Mouse (Mus musculus) kidney, adult 2 months (tissue): ENCODE data around the gene Lrrc4c. TPM values are rescaled to one million over a fixed set of nuclear protein-coding genes. Genes with fewer than 3 reads are reported as not detected.

Experiments used
- DNase-seq: peaks from one replicate; pipeline ENCODE4 v3.0.0; 2021
- H3K27ac ChIP-seq: fragments of 200-500 bp; 2 replicates; pipeline ENCODE4 v1.5.1; 2012; ENCODE audit warnings: low read depth, low read length, control low read depth, inconsistent platforms; ENCODE audit not compliant: insufficient read depth
- H3K27me3 ChIP-seq: fragments of 200-500 bp; replicated peaks from 2 replicates; pipeline ENCODE4 v1.6.1; 2012; ENCODE audit warnings: mild to moderate bottlenecking, moderate library complexity, low read length, inconsistent platforms; ENCODE audit not compliant: control insufficient read depth, insufficient read depth
- H3K36me3 ChIP-seq: fragments of 200-500 bp; 2 replicates; pipeline ENCODE4 v1.6.1; 2012; ENCODE audit warnings: mild to moderate bottlenecking, moderate library complexity, low read length, inconsistent platforms; ENCODE audit not compliant: control insufficient read depth, insufficient read depth
- H3K4me1 ChIP-seq: fragments of 200-500 bp; 2 replicates; pipeline ENCODE4 v1.6.1; 2011; ENCODE audit warnings: low read length; ENCODE audit not compliant: control insufficient read depth, insufficient read depth
- H3K4me3 ChIP-seq: fragments of 200-500 bp; 2 replicates; pipeline ENCODE4 v1.5.1; 2011; ENCODE audit warnings: mild to moderate bottlenecking, low read depth, low read length, control low read depth; ENCODE audit not compliant: insufficient read depth
- CTCF ChIP-seq: fragments of 200-500 bp; conservative IDR thresholded peaks from 2 replicates; pipeline ENCODE4 v1.5.1; 2011; ENCODE audit warnings: low read depth, mild to moderate bottlenecking, control low read depth, low read length, moderate library complexity, mixed read lengths; ENCODE audit not compliant: insufficient read depth, insufficient read length
- POLR2A ChIP-seq: fragments of 200-500 bp; IDR thresholded peaks from one replicate; pipeline ENCODE4 v1.6.1; 2011; ENCODE audit warnings: low read depth, low read length, control low read depth
- whole genome bisulfite sequencing: fragments of 180-500 bp; shearing (Covaris S2); methylation state at CpG from one replicate; pipeline ENCODE4 v1.1.7; 2018; 5-methylcytosine and 5-hydroxymethylcytosine counted together
- polyA plus RNA-seq: library from polyadenylated mRNA; depleted of rRNA; stranded (reverse); fragments of >200 nt; gene quantifications from 2 replicates; pipeline ENCODE4 v1.2.3, GENCODE M21; 2012

The Lrrc4c gene
- polyA plus RNA-seq, 1 experiment: 0.23 TPM

- TF ChIP-seq POLR2A (no peak), CTCF (no peak)
- no peak for DNase-seq
- Histone ChIP-seq H3K27ac (no peak overlapping the region), H3K27me3 (no peaks in the 10 kb centered on the region; the same call in 1 of the 2 replicates), H3K36me3 (no peaks in the 10 kb centered on the region), H3K4me3 (no peak overlapping the region), H3K4me1 (0 out of 2 replicates have a peak, but pooled peaks cover 2% of the 10 kb centered on the region)
- WGBS: 13% methylated on average over 8 of the region's 8 CpGs
Measured at GRCm38 (mm10) chr2:97467664-97468063, 1149.7 kb downstream of the Lrrc4c start.

- DNase-seq: no peak
- no peak overlapping the region for H3K27ac ChIP-seq
- WGBS: 50% methylated on average over 5 of the region's 5 CpGs
- H3K4me1 ChIP-seq: 0 out of 2 replicates have a peak, but pooled peaks cover 2% of the 10 kb centered on the region
- no peaks in the 10 kb centered on the region; the same call in 1 of the 2 replicates for H3K27me3 ChIP-seq
- no peaks in the 10 kb centered on the region for H3K36me3 ChIP-seq
- H3K4me3 ChIP-seq: no peak overlapping the region
- TF ChIP-seq POLR2A: no peak
- no peak for TF ChIP-seq CTCF
Measured at GRCm38 (mm10) chr2:97468372-97468771, 1150.4 kb downstream of the Lrrc4c start.

GRCm38 (mm10) chr2:97469396-97469795 lies 1151.4 kb downstream of the Lrrc4c start:
- Histone ChIP-seq H3K4me1 (0 out of 2 replicates have a peak, but pooled peaks cover 2% of the 10 kb centered on the region), H3K36me3 (no peaks in the 10 kb centered on the region), H3K4me3 (no peak overlapping the region), H3K27ac (no peak overlapping the region), H3K27me3 (no peaks in the 10 kb centered on the region; the same call in 1 of the 2 replicates)
- WGBS: 36% methylated on average over 2 of the region's 2 CpGs
- TF ChIP-seq POLR2A (no peak), CTCF (no peak)
- DNase-seq: no peak

- WGBS: 59% methylated on average over 10 of the region's 10 CpGs
Measured at GRCm38 (mm10) chr2:97478175-97478924, 1160.4 kb downstream of the Lrrc4c start.

GRCm38 (mm10) chr2:97478925-97479298 lies 1160.9 kb downstream of the Lrrc4c start:
- DNase-seq: no peak
- Histone ChIP-seq H3K4me1 (no peaks in the 10 kb centered on the region), H3K27me3 (no peaks in the 10 kb centered on the region), H3K27ac (no peak overlapping the region), H3K4me3 (no peak overlapping the region), H3K36me3 (no peaks in the 10 kb centered on the region)
- WGBS: 56% methylated on average over 4 of the region's 4 CpGs
- no peak for TF ChIP-seq CTCF
- TF ChIP-seq POLR2A: no peak

More at GRCm38 (mm10) chr2:97478175-97478924, 1160.4 kb downstream of the Lrrc4c start:
- Histone ChIP-seq H3K4me3 (no peak overlapping the region), H3K27me3 (no peaks in the 10 kb centered on the region), H3K4me1 (no peaks in the 10 kb centered on the region), H3K27ac (no peak overlapping the region), H3K36me3 (no peaks in the 10 kb centered on the region)
- no peak for TF ChIP-seq CTCF
- TF ChIP-seq POLR2A: no peak
- DNase-seq: no peak

- no peak overlapping the region for H3K4me3 ChIP-seq
- 78% methylated on average over 1 of the region's 1 CpGs for WGBS
- no peaks in the 10 kb centered on the region for H3K27me3 ChIP-seq
- no peaks in the 10 kb centered on the region for H3K36me3 ChIP-seq
- TF ChIP-seq POLR2A (no peak), CTCF (no peak)
- no peak for DNase-seq
- H3K4me1 ChIP-seq: no peaks in the 10 kb centered on the region
- H3K27ac ChIP-seq: no peak overlapping the region
Measured at GRCm38 (mm10) chr2:97484990-97485389, 1167.0 kb downstream of the Lrrc4c start.

- 53% methylated on average over 2 of the region's 2 CpGs for whole genome bisulfite sequencing
- Histone ChIP-seq H3K4me1 (no peaks in the 10 kb centered on the region), H3K27ac (no peak overlapping the region), H3K36me3 (no peaks in the 10 kb centered on the region), H3K27me3 (no peaks in the 10 kb centered on the region), H3K4me3 (no peak overlapping the region)
- TF ChIP-seq CTCF (no peak), POLR2A (no peak)
- no peak for DNase-seq
Measured at GRCm38 (mm10) chr2:97485609-97486008, 1167.6 kb downstream of the Lrrc4c start.
